Mouse (Mus musculus) urinary bladder, postnatal 4 days (tissue): ENCODE measurements around the gene Nrip1.

Source experiments
- DNase-seq, 2 experiments: peaks; one replicate each; pipeline ENCODE4 v3.0.0; 2021 to 2022; ENCODE audit warnings: low spot score in 2 of 2

Nrip1 gene

DNA sequence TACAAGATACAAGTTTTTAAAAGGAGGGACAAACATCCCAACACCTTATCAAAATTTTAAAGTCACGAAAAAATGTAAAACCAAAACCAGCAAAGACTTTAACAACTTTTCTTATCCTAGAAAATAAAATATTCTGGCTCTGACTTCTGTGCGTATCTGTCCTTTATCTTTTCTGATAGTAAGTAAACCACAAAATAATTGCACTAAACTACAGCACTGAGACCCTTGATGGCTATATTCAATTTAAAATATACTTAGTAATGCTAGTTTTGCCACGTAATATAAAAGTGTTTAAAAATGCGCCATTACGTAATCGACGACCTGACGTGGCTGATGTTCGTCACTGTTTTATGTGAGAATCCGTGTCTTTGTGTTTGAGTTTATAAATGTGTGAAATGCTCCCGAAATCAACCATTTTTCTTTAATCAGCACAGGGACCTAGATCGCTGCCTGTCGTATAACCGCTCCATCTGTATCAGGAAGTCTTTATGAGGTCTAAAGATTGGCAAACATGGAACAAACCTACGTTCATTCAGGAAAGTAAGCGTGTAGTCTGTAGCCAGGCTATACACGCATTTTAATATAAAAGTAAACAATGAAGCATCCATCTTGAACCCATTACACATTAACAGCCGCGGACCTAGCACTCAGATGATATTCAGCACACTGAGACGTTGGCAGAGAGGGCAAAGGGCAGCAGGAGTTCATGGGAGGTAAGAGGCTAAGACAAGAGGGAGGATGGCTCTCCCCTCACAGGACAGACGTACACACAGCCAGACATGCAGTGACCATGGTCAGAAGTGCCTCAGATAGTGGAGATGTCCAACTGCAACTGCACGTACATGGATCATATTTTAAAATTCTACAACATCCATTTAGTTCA, 56.4 kb downstream of the Nrip1 start:
- no peak for DNase-seq

DNA sequence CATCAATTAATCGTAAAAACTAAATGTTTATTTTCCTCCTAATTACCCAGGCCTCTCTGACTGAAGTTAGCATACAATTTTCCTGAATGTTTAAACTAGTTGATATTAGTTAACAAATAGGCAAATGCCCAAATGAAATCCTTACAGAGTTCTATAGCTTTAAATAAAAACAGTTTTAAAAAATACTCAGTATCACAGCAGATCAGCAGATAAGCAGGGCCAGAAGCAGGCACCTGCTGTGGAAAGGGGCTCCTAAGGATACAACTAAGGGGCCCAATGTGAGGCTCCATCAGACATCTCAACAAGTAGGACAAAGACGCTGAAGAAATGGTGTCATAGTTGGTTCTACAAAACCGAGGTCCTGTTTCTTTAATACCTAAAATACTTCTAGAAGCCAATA, 58.0 kb downstream of the Nrip1 start:
- DNase-seq = no peak

- no peak for DNase-seq
Observed at GRCm38 (mm10) chr16:76314013-76314950, 59.3 kb downstream of the Nrip1 start.

GRCm38 (mm10) chr16:76312887-76313420, 60.7 kb downstream of the Nrip1 start:
- no peak for DNase-seq

DNA sequence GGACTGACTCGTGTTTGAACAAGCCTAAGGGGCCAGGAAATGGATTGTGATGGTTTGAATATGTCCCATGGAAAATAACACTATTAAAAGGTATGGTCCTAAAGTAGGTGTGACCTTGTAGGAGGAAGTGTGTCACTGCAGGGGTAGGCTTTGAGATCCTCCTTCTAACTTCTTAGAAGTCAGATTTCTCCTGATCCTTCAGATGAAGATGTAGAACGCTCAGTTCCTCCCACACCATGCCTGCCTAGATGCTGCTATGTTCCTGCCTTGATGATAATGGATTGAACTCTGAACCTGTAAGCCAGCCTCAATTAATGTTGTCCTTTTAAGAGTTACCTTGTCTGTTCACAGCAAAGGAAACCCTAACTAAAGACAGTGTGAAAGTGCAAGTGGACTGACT, 62.8 kb downstream of the Nrip1 start:
- DNase-seq = no peak

DNA sequence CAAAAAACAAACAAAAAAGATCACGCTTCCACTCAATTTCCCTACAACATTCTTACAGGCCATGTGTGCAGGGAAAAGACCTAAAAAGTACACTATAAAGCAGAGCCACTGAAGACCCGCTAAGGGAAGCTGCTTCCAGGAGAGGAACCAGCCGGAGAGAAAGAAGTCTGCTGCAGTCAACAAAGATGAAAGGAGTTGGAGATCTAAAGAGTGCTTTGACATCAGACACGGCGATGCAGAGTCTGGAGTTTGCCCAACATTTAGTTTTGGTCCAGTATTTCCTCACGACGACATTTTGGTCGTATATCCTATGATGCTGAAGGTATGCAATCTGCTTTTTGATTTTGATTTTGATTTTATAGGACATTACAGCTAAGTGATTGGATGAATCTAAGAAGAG, 63.3 kb downstream of the Nrip1 start:
- DNase-seq = no peak

DNA sequence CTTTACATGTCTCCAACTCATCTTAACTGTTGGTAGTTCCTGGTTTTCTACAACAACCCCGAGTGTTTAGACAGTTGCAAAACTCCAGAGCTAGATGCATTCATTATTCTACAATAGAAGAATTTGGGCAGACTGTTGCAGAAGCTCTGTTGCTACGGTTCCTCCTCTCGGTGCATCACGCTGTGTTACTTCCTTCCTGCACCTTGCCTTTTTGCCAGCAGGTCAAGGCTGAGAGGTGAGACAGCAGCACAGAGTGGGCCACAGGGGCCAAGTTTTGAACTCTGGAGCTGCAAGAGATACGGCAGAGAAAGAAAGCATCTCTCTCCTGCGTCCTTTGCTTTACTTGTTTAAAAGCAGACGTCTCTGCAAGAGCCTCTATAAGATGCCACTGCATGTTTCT, 64.3 kb downstream of the Nrip1 start:
- no peak for DNase-seq

GRCm38 (mm10) chr16:76307039-76307438, 66.6 kb downstream of the Nrip1 start:
- no peak for DNase-seq

- no peak for DNase-seq
Observed at GRCm38 (mm10) chr16:76306446-76306845, 67.2 kb downstream of the Nrip1 start.

- no peak for DNase-seq
Observed at GRCm38 (mm10) chr16:76303436-76303835, 70.2 kb downstream of the Nrip1 start.

GRCm38 (mm10) chr16:76301728-76302050, 71.9 kb downstream of the Nrip1 start:
- DNase-seq = no peak

- DNase-seq = no peak
Observed at GRCm38 (mm10) chr16:76301037-76301727, 72.4 kb downstream of the Nrip1 start.

GRCm38 (mm10) chr16:76300452-76300851, 73.2 kb downstream of the Nrip1 start:
- no peak for DNase-seq

DNA sequence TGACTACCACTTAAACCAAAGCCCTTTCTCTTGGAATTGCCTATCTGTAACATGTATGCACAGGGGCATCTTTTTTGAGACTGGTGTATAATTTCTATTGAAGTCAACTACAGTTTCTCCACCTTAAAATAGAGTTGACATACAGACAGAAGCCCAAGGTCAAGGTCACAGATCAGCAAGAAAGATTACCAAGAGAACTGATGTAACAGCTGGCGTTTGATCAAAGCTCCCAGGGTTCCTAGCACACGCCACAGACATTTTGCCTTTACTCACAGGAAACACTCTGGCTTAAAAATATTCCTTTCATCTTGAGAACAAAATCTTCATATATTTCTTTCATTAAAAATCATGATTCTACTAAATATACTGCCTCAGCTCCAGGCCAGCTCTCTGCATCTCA, 74.1 kb downstream of the Nrip1 start:
- DNase-seq = no peak

GRCm38 (mm10) chr16:76295322-76295721, 78.3 kb downstream of the Nrip1 start:
- DNase-seq = no peak

GRCm38 (mm10) chr16:76294550-76294949, 79.1 kb downstream of the Nrip1 start:
- no peak for DNase-seq

DNA sequence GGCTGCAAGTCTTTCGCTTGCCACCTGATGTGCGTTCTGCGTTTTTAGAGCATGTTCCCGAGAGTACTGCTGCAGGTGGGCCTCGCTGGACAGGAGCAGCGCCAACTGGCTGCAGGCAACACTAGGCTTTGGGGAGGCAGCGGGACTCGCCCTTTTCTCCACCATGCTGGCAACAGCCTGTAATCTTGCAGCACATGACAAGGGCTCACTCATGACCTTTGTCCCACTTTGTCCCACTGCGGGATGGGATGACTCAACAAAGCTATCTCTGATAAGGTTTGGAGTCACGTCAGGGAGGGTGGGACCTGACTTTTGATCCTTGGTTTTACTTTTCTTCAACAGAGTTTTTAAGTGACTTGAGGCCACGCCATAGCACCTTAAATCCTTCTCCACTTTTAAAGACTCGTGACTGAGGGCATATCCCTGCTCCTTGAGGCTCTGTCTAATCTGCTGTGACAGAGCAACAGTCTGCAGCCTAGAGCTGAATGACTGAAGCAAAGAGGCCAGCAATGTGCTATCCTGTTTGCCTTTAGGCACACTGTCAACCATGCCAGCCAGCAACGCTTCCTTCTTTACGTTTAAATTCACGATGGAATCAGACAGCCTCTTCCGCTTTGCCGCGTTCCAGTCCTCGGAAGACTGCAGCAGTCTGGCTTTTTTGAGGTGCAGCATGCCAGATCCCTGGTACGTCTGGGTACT, 79.7 kb downstream of the Nrip1 start:
- no peak for DNase-seq

- DNase-seq = no peak
Observed at GRCm38 (mm10) chr16:76293176-76293575, 80.5 kb downstream of the Nrip1 start.

GRCm38 (mm10) chr16:76292656-76293055, 81.0 kb downstream of the Nrip1 start:
- no peak for DNase-seq

- DNase-seq = no peak
Observed at GRCm38 (mm10) chr16:76291366-76291765, 82.3 kb downstream of the Nrip1 start.

GRCm38 (mm10) chr16:76289495-76289894, 84.1 kb downstream of the Nrip1 start:
- no peak for DNase-seq
